Mouse (Mus musculus): ENCODE data around the gene Polr2h.

The Polr2h gene

DNA sequence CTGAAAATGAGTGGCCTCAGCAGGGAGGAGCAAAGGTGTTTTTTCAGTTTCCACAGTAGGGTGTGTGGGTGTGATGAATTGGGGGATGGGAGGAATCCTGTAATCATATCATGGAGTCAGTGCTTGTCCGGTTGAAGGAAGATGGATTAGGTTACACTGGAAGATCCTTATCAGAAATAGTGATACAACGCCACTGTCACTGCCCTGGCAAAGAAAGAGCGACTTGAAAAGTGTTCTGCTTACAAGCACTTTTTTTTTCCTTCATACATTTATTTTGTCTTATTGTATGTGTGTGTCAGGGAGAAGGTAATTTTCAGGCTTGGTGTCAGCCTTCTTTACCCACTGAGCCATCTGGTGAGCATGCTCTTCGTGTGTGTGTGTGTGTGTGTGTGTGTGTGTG, 5.3 kb downstream of the Polr2h start:
- CTCF ChIA-PET, result no interaction called here

DNA sequence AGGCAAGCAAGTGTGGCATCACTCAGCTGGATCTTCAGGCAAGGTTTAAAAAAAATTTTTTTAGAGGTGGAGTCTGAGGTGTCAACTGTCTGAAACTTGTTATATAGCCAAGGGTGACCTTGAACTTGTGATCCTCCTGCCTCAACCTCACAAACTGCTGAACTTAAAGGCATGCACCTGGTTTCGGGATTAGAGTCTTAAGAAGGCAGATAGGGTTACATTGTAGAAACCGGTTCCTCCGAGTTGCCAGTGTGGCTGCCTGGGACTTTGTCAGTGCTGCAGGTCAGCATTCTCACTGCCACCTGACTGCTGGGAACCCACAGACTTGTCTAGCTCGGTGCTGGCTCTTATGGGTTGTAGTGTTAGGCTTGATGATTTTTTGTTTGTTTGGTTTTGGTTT, 5.8 kb downstream of the Polr2h start:
- CTCF ChIA-PET, result interaction anchor here (0.6 kb wide), 1 partner anchor 47 kb away, joined by 4 read pairs; no protein-coding TSS in a partner anchor

DNA sequence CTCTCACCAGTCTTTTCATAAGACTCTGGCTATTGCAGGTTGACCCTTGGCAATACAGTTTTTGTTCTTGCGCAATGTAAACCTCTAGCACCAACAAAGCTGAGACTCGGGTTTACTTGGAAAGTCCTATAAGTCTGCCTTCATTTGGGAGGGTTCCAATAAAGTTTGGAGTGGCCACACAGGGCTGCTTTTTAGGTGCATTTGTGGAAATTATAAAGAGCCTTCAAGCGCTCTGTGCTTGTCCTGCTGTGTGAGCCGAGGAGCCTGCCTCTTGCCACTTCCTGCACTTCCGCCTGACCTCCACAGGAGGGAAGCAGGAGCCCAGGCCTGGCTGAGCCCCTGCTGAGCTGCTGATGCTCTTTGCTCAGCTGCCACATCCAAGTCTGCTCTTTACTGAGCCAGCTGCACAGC, 6.9 kb downstream of the Polr2h start:
- CTCF ChIA-PET, result no interaction called here

DNA sequence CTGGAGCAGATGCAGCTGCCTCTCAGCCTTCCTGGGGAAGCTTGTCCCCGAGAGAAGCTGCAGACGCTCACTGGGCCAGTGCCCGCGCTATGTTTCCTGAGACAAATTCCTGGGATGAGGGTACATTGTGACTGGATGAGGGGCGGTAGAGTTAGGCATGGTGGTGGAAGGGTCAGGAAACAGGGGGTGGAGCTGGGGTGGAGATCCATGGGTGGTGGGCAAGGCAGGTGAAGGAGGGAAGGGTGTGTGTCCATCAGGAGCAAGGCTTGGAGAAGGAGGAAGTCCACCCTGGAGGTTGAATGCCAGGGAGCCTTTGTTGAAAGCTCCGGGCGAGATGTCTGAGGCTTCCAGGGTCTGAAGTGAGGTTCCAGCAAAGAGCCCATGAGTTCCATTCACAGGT, 7.9 kb downstream of the Polr2h start:
- CTCF ChIA-PET, result no interaction called here

DNA sequence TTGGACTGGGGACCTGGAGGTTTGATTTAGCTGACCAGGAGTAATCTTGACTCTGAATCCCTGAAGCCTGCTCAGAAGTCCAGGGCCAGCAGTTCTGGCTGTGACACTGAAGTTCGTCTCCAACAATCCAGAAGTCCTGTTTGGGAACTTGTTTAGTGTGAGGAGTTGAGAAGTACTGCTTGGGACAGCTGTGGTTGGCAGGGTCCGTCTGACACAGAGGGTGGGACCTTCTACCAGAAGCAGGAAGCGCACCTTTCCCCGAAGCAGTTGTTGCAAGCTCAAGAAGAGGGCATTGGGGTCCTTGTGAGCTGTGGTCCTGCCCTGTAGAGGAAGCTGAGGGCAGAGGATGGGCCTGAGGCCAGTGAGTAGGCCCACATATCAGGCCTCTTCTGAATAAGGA, 8.3 kb downstream of the Polr2h start:
- CTCF ChIA-PET, result no interaction called here

DNA sequence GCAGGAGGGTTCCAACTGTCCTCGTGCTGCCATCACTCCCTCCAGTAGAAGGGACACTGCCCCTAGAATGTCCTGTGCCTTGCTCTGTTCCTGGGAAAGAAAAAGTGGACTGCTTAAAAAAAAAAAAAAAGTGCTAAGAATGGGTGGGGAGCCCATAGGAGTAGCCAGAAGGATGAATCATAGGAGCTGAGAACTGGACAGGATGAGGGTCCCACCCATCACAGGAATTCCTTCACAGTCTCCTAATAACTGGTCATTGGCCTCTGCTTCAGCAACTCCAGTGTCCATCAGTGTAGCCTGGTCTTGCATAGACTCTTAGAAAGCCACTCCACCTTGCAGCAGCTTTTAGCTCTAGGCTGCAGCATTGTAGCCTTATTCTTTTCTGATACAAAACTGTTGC, 8.9 kb downstream of the Polr2h start:
- CTCF ChIA-PET, result interaction anchor here (0.6 kb wide), 1 partner anchor 35 kb away, joined by 3 read pairs; no protein-coding TSS in a partner anchor

DNA sequence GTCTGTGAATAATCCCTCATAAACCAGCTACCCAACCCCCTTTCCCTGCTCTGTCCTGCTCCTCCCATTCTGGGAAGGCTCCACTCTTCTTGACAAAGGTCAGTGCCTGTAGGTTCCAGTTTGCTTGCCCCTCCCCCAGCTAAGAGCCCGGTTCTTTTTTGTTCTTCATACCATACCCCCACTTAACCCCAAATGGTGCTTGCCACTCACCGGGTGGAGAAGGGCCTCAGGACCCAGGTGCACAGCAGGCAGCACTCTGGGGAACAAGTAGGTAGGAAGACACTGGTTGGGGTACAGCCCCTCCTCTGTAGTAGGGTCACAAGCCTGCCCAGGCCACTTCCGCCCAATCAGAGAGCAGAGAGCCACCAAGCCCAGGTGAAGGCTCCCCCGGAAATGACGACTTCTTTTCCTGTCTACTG, 12.8 kb downstream of the Polr2h start:
- CTCF ChIA-PET, result no interaction called here

DNA sequence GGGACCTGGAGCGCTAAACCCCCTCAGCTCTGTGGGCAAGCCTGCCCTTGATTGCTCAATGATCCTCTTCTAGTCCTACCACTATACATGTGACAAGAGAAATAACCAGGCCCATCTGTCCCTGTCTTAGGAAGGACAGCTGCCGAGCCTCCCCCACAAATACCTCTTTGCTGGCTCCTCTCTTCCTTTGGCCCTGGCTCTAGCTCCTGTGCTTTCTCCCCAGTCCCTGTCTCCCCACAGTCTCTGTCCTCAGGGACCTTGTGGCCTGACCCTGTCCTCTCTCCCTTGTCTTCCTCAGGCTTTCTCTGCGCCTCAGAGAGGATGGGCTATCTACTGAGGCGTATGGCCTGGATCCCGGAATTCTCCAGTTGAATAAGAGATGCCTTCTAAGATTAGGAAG, 14.2 kb downstream of the Polr2h start:
- CTCF ChIA-PET, result no interaction called here

DNA sequence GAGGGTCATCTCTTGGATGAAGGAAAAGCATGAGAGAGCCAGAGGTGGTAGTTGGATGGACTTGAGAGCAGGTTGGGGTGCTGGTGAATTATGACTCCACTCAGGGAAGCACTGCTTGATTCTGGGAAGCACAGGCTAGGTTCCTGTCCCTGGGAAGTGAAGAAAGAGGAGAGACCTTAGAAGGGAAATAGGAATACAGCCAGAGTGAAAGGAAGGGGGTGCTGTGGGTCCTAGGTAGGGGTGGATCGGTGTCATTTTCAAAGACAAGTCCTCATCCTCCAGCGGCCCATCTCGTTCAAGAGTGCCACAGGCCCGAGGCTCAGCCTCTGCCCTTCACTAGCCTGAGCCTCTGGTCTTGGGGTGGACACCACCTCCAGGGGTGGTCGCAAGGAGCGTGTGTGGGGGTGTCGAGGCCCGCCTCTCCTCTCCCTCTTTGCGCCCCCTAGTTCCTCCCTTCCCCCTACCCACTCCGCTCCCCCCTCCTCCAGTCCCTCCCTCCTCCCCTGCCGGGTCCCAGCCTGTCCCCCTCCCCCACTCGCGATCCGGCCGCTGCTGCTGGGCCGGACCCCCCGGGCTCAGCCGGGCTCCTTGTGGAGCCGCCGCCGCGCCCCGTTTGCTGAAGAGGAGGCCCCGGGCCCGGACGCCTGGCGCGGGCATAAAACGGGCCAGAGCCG, 14.9 kb downstream of the Polr2h start:
- CTCF ChIA-PET, result no interaction called here

DNA sequence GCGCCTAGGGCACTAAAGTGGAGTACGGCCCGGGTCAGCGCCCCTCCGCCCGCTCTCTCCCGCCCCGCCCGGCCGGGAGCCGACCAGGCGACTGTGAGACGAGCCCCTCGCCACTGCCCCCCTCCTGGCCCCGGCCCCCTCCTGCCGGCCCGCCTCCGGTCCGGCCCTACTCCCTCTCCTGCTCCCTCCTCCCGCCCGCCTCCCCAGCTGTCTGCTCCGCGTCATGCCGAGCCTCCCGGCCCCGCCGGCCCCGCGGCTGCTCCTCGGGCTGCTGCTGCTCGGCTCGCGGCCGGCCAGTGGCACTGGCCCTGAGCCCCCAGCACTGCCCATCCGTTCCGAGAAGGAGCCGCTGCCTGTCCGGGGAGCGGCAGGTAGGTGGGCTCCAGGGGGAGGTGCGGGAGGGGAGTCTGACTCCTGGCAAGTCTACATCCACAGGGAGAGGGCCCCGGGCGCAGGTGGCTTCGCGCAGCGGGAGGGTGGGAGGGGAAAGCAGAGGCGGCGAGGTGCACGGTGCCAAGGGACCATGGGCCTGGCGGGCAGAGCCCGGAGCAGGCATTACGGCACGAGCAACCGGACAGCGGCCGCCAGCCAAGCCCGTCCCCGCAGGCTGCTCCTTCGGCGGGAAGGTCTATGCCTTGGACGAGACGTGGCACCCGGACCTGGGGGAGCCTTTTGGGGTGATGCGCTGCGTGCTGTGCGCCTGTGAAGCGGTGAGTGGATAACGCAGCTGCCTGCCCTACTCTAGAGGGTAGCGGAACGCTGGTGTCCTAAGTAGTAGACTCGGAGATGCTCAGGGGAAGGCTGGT, 15.7 kb downstream of the Polr2h start, which contains the start of gene Chrd:
Gene Chrd (plus strand): TSS at position 203 of the 806 bp plus-strand sequence.
- CTCF ChIA-PET, result no interaction called here

DNA sequence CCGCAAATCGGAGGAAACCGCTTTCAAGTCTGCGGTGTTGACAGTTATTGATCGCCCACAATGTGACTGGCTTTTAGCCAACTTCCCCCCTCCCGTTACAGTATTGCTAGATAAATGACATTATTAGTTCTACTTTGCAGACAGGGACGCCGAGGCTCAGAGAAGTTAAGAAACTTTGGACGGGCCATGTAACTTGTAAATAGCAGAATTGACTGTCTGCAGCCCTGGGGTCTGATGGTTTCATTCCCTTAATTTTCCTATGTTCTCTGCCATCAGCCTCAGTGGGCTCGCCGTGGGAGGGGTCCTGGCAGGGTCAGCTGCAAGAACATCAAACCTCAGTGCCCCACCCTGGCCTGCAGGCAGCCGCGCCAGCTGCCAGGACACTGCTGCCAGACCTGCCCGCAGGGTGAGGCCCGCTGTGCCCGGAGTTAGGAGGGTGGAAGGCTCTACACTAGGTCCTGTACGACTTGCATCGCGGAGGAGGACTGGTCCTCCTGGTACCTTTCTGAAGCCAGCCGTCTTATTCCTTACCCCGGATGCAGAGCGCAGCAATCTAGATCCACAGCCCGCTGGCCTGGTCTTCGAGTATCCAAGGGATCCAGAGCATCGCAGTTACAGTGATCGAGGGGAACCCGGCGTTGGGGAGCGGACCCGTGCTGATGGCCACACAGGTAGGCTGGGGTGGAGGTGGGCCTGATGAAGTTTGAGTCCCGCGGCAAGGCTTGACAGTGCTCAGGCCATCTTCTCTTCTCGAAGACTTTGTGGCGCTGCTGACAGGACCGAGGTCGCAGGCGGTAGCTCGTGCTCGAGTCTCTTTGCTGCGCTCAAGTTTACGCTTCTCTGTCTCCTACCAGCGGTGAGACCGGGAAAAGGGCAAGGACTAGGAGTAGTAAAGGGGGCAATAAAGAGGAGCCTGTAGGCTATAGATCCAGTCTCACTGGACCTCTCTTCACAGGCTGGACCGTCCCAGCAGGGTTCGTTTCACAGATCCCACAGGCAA, 16.6 kb downstream of the Polr2h start, which contains the start of gene Thpo:
Gene Thpo (minus strand): TSS at position 781 of the 1,000 bp plus-strand sequence.
- CTCF ChIA-PET, result no interaction called here

DNA sequence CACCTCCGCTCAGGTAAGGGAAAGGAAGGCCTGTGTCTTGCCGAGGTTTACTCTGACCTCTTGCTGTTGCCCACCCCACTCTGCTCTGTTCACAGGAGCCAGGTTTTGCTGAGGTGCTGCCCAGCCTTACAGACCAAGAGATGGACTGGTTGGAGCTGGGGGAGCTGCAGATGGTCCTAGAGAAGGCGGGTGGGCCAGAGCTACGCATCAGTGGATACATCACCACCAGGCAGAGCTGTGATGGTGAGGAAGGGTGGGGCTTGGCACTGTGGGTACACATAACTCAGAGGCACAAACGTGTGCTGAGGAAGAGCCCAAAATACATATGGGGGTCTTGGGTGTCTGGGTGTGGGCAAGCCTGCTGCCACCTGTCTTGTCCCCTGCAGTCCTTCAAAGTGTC, 18.2 kb downstream of the Polr2h start:
- CTCF ChIA-PET, result no interaction called here

DNA sequence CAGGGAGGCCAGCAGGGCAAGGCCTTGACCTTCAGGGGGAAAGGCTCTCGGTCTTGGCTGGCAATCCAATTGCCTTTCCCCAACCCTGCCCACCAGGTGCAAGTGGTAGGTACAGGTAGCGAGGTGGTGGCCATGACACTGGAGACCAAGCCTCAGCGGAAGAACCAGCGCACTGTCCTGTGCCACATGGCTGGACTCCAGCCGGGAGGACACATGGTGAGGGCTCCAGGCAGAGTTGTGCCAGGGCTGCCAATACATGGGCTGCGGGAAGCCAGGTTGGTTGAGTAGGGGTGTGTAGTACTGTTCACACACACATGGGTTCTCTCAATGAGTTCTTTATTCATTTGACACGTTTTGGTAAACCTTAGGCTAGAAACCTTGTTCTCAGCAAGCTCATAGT, 18.7 kb downstream of the Polr2h start:
- CTCF ChIA-PET, result no interaction called here

DNA sequence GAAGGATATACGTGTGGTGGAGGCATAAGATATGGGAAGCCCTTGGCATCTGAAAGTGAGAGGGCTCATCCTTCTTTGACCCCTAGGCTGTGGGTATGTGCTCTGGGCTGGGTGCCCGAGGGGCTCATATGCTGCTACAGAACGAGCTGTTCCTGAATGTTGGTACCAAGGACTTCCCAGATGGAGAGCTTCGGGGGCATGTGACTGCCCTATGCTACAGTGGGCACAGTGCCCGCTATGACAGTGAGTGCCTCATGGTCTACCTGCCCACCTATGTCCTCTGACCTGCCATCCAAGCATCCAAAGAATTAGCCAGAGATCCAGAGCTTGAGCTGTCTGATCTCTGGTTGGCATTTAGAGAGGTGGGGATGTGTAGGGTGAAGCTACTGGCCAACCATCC, 19.4 kb downstream of the Polr2h start:
- CTCF ChIA-PET, result no interaction called here

DNA sequence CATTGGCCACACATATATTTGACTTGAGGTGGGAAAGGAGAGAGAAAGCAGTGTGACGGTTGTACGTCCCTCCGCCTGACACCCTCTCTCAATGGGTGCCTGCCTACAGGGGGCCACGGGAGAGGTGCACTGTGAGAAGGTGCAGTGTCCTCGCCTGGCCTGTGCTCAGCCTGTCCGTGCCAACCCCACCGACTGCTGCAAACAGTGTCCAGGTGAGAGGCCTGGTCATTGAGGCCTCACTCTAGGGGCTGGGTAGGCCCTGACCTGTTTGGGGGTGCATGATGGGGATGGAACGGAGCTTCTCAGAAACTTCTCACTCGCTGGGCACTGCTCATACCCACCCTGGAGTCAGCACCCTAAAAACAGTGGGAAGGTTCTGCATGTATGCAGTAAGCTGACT, 22.4 kb downstream of the Polr2h start:
- CTCF ChIA-PET, result no interaction called here

DNA sequence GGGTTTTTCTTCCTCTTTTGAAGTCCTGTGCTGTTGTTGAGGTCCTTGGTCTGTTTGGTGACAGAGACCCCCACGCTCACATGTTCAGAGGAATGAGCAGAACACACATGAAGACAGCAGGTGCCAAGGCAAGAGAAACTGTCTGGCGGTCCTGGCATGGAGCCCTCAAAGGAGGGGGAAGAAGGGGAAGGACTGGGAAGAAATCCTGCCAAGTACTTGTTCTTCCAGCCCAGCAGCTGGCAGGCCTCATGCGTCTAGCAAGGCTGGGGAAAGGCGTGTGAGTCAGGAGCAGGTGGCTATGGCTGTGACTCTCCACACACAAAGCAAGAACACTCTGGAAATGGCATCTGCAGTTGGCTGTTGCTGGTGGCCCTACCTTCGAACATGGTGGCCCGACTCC, 29.2 kb downstream of the Polr2h start:
- CTCF ChIA-PET, result no interaction called here

DNA sequence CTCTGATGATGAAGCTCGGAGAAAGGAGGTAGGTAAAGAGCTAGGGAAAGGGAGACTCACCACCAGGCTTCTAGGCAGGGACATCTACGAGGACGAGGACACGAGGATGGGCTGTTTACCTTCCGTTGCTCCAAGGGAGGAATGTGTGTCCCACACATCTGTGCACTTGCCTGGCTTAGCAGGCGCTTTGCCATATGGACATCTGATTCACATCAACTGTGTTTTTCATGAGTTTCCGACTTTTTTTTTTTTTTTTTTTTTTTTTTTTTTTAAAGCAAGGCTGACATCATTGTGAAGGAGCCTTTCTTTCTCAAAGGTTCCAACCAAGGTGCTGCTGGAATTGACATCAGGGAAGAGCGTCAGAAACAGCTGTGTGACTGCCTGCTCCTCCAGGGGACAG, 33.1 kb downstream of the Polr2h start:
- CTCF ChIA-PET, result no interaction called here

DNA sequence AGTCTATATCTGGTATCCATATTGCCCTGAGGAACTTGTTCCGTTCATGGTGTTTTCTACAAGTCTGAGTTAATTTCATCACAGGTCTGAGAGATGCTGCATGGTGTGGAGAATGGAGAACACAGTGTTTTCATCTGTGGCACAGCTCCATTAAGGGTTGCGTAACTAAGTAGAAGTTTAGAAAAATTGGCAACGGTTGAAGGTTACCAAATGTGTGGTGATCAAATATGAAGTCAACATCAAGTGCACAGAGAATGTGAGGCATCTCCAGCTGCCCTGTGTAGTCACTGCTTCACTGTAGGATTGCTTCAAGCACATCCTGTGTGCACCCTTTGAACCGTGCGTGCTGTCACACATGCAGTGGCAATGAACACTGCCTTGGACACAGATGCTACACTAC, 38.6 kb downstream of the Polr2h start:
- CTCF ChIA-PET, result no interaction called here

DNA sequence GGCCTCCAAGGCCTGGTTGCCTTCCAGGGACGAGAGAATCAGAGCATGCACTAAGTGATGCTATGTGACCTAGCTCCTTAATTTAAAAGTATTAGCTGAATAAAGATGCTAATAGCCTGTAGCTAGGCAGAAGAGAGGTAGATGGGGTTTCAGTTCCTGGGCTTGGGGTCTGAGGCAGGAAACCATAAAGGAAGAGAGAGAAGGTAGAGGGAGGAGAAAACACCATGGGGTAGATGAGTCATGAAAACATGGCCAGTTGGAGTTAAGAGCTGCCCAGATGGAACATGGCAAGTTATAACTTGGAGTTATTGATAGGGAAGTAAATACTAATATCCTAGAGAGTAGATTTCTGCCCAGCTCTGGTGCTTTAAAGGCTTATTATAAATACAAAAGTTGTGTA, 39.9 kb downstream of the Polr2h start:
- CTCF ChIA-PET, result interaction anchor here (0.5 kb wide), 1 partner anchor 18 kb away, joined by 5 read pairs; no protein-coding TSS in a partner anchor

DNA sequence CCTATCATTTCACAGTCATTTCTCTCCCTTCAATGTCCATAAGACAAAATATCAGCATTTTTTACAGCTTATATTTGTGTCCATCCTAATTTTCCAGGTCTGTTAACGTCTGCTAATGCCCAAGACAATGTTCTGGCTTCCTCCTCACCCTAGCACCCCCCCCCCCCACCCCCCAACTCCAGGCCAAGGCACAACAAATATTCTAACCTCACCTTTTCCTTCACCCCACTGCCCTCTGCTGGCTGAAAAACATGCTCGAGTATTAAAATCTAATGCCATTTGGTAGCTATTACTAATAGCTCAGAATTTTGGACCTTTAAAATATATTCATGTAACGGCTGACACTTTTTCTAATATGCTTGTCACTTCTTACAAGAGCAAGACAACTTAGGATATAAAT, 44.2 kb downstream of the Polr2h start:
- CTCF ChIA-PET, result interaction anchor here (0.6 to 1.3 kb wide), 5 partner anchors 33 to 340 kb away, joined by 3 to 6 read pairs (median 3); no protein-coding TSS in a partner anchor

DNA sequence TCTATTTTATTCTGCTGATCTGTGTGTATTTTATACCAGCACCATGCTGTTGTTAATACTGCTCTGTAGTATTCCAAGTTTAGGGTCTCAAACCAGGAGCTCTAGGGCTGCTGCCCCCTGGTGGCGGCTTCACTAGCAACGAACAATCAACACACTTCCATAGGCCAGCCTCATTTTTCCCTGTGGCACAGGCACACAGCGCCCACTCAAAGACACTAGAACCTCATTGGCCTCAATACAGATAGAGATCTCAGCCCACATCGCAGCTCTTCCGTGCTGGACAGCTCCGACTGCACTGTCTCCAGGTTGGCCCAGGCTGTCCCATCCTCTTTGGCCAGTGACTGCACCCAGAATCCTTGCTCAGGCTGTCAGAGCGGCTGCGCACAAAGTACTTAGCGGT, 47.8 kb downstream of the Polr2h start:
- CTCF ChIA-PET, result interaction anchor here (0.6 to 2.0 kb wide), 4 partner anchors 54 to 1585 kb away, joined by 3 to 8 read pairs (median 3); no protein-coding TSS in a partner anchor

Measured in spleen, embryonic (tissue).